Mouse (Mus musculus) heart, embryonic 15.5 days (tissue): ENCODE results near the gene Zfp184. TPM values are rescaled to one million over a fixed set of nuclear protein-coding genes. Genes with fewer than 3 reads are reported as not detected.
A peak's percentile ranks its signal among the peaks of the same experiment; 100 is the strongest.

ENCODE experiments used
- ATAC-seq: fragments of 200-750 bp; cut with Nextera tagmentation; replicated peaks from 2 replicates; pipeline ENCODE4 v1.8.0; 2017; ENCODE audit warnings: low read depth, moderate TSS enrichment; ENCODE audit not compliant: insufficient number of reproducible peaks, insufficient read depth, low FRiP score
- H3K27ac ChIP-seq: fragments of 300-500 bp; sonication (generic); 2 replicates; pipeline ENCODE4 v1.5.1; 2015; ENCODE audit warnings: mild to moderate bottlenecking, inconsistent platforms
- H3K27me3 ChIP-seq: fragments of 300-500 bp; sonication (generic); 2 replicates; pipeline ENCODE4 v1.6.1; 2015; ENCODE audit warnings: inconsistent platforms
- H3K36me3 ChIP-seq: fragments of 300-500 bp; sonication (generic); 2 replicates; pipeline ENCODE4 v1.6.1; 2015; ENCODE audit warnings: mild to moderate bottlenecking, inconsistent platforms
- H3K4me1 ChIP-seq: fragments of 300-500 bp; sonication (generic); replicated peaks from 2 replicates; pipeline ENCODE4 v1.6.1; 2015; ENCODE audit warnings: inconsistent platforms
- H3K4me2 ChIP-seq: fragments of 300-500 bp; sonication (generic); 2 replicates; pipeline ENCODE4 v1.6.1; 2015; ENCODE audit warnings: inconsistent platforms, mild to moderate bottlenecking, moderate library complexity
- H3K4me3 ChIP-seq: fragments of 300-500 bp; sonication (generic); 2 replicates; pipeline ENCODE4 v1.5.1; 2015; ENCODE audit warnings: mild to moderate bottlenecking, inconsistent platforms
- H3K9ac ChIP-seq: fragments of 300-500 bp; sonication (generic); 2 replicates; pipeline ENCODE4 v1.6.1; 2015; ENCODE audit warnings: mild to moderate bottlenecking, inconsistent platforms
- H3K9me3 ChIP-seq: fragments of 300-500 bp; sonication (generic); replicated peaks from 2 replicates; pipeline ENCODE4 v1.6.1; 2016; ENCODE audit warnings: inconsistent platforms
- WGBS: fragments of 180-500 bp; shearing (Covaris S2); methylation state at CpG from one replicate; pipeline ENCODE4 v1.1.7; 2015; ENCODE audit warnings: mixed read lengths; 5-methylcytosine and 5-hydroxymethylcytosine counted together
- microRNA counts: library from miRNA; unstranded; fragments of <30 nt; microRNA quantifications from one replicate; lab custom pipeline; 2016
- microRNA-seq: library from miRNA; unstranded; fragments of <30 nt; microRNA quantifications from one replicate; pipeline ENCODE4, GENCODE M21; 2016
- polyA plus RNA-seq: library from polyadenylated mRNA; unstranded; fragments of >200 nt; fragmentation: Nextera tagmentation; extraction: Ambion mirVana; gene quantifications from 2 replicates; pipeline ENCODE4 v1.2.1, GENCODE M21; 2015

Zfp184 gene
- polyA plus RNA-seq, 1 experiment from 2014 or later = 3.8 TPM

GRCm38 (mm10) chr13:22005605-22006333 is 60.9 kb downstream of the Zfp184 start:
- no peak overlapping the region for H3K27ac ChIP-seq
- no peaks in the 10 kb centered on the region for H3K9me3 ChIP-seq
- ATAC-seq = peak; percentile 60
- peak overlapping the region; percentile 53 for H3K9ac ChIP-seq
- H3K4me1 ChIP-seq = peaks cover 19% of the 10 kb centered on the region
- H3K4me2 ChIP-seq = peak overlapping the region; percentile 93
- peaks cover 99% of the 10 kb centered on the region for H3K27me3 ChIP-seq
- H3K36me3 ChIP-seq = no peaks in the 10 kb centered on the region
- under 1% methylated on average over 45 of the region's 45 CpGs for WGBS
- H3K4me3 ChIP-seq = peak overlapping the region; percentile 64

GRCm38 (mm10) chr13:22006334-22007120 is 61.6 kb downstream of the Zfp184 start:
- peaks cover 19% of the 10 kb centered on the region for H3K4me1 ChIP-seq
- peaks cover 96% of the 10 kb centered on the region for H3K27me3 ChIP-seq
- H3K4me3 ChIP-seq = peak overlapping the region; percentile 64
- H3K9ac ChIP-seq = peak overlapping the region; percentile 53
- H3K4me2 ChIP-seq = peak overlapping the region; percentile 93
- no peaks in the 10 kb centered on the region for H3K36me3 ChIP-seq
- no peaks in the 10 kb centered on the region for H3K9me3 ChIP-seq
- no peak overlapping the region; the same call in 1 of the 2 replicates for H3K27ac ChIP-seq
- under 1% methylated on average over 38 of the region's 38 CpGs for WGBS
- ATAC-seq = peak; percentile 66

- Histone ChIP-seq H3K36me3 (no peaks in the 10 kb centered on the region), H3K9ac (no peak overlapping the region), H3K4me3 (peak overlapping the region; percentile 64), H3K27me3 (peaks cover 95% of the 10 kb centered on the region), H3K9me3 (no peaks in the 10 kb centered on the region), H3K4me2 (peak overlapping the region; percentile 93), H3K4me1 (peaks cover 19% of the 10 kb centered on the region), H3K27ac (no peak overlapping the region)
- no peak for ATAC-seq
- 6% methylated on average over 18 of the region's 18 CpGs for WGBS
Measured at GRCm38 (mm10) chr13:22007121-22007510, 62.2 kb downstream of the Zfp184 start.

GRCm38 (mm10) chr13:22007872-22008271 is 63.0 kb downstream of the Zfp184 start:
- 56% methylated on average over 7 of the region's 7 CpGs for WGBS
- Histone ChIP-seq H3K9me3 (no peaks in the 10 kb centered on the region), H3K4me2 (no peak overlapping the region), H3K36me3 (no peaks in the 10 kb centered on the region), H3K27ac (no peak overlapping the region), H3K4me1 (peaks cover 19% of the 10 kb centered on the region), H3K9ac (no peak overlapping the region), H3K4me3 (0 out of 2 replicates have a peak overlapping the region, but pooled peaks have one; percentile 2), H3K27me3 (peaks cover 95% of the 10 kb centered on the region)
- no peak for ATAC-seq

- WGBS = 74% methylated on average over 3 of the region's 3 CpGs
- H3K4me3 ChIP-seq = no peak overlapping the region
- peaks cover 93% of the 10 kb centered on the region for H3K27me3 ChIP-seq
- H3K9ac ChIP-seq = no peak overlapping the region
- H3K27ac ChIP-seq = no peak overlapping the region
- H3K36me3 ChIP-seq = no peaks in the 10 kb centered on the region
- ATAC-seq = no peak
- no peaks in the 10 kb centered on the region for H3K9me3 ChIP-seq
- no peak overlapping the region for H3K4me2 ChIP-seq
- peaks cover 19% of the 10 kb centered on the region for H3K4me1 ChIP-seq
Measured at GRCm38 (mm10) chr13:22008707-22009106, 63.8 kb downstream of the Zfp184 start.

GRCm38 (mm10) chr13:22009642-22010041 is 64.7 kb downstream of the Zfp184 start, which contains the start of gene Prss16:
Prss16 (minus strand) TSS chr13:22009742.
- H3K4me1 ChIP-seq = peaks cover 28% of the 10 kb centered on the region
- WGBS = 27% methylated on average over 7 of the region's 7 CpGs
- no peak for ATAC-seq
- no peaks in the 10 kb centered on the region for H3K36me3 ChIP-seq
- no peaks in the 10 kb centered on the region for H3K9me3 ChIP-seq
- H3K27me3 ChIP-seq = peaks cover 93% of the 10 kb centered on the region
- H3K27ac ChIP-seq = no peak within 1 kb of the TSS
- H3K4me3 ChIP-seq = peak within 1 kb of the TSS; percentile 10; the same call in 1 of the 2 replicates
- no peak within 1 kb of the TSS for H3K4me2 ChIP-seq
- H3K9ac ChIP-seq = no peak within 1 kb of the TSS

MicroRNAs within 50 kb of the gene (microRNA counts, 519-probe panel; counts per million panel counts)
- 3,575 counts per million, percentile 86 among the panel's probes with 10 or more counts for microRNA mmu-miR-1983 (lab: Ali Mortazavi, UCI)

Small RNAs within 50 kb of the gene (microRNA-seq; reads per million reads assigned to microRNA genes)
- gene Gm44456 (1.3 reads per million), gene Mir1983 (1,820 reads per million, percentile 82 among the genes with 10 or more reads in this experiment)

Other genes starting within 250 kb of the Zfp184 start
- gene Olfr1359, start 247.0 kb upstream of the Zfp184 start, polyA plus RNA-seq = not detected in 2 replicates
- 0.47 and 1.3 TPM in 2 replicates for gene Hist1h2bl, start 229.0 kb upstream of the Zfp184 start, polyA plus RNA-seq
- gene Hist1h2ai, start 228.7 kb upstream of the Zfp184 start, polyA plus RNA-seq = 9.9 and 11.4 TPM in 2 replicates
- 1.5 and 5.4 TPM in 2 replicates for gene Hist1h3h, start 227.4 kb upstream of the Zfp184 start, polyA plus RNA-seq
- gene Hist1h2bm, start 223.1 kb upstream of the Zfp184 start, polyA plus RNA-seq = 1.3 and 2.3 TPM in 2 replicates
- gene Hist1h4j, start 210.0 kb upstream of the Zfp184 start, polyA plus RNA-seq = 0.66 and 0.67 TPM in 2 replicates
- 1.3 and 3.0 TPM in 2 replicates for gene Hist1h4k, start 194.6 kb upstream of the Zfp184 start, polyA plus RNA-seq
- 9.5 and 11.0 TPM in 2 replicates for gene Hist1h2ak, start 191.3 kb upstream of the Zfp184 start, polyA plus RNA-seq
- 2.0 and 3.0 TPM in 2 replicates for gene Hist1h2bn, start 191.0 kb upstream of the Zfp184 start, polyA plus RNA-seq
- 8.6 and 10.7 TPM in 2 replicates for gene Hist1h1b, start 164.5 kb upstream of the Zfp184 start, polyA plus RNA-seq
- gene Hist1h3i, start 161.7 kb upstream of the Zfp184 start, polyA plus RNA-seq = 56.3 and 60.4 TPM in 2 replicates
- gene Hist1h2an, start 157.9 kb upstream of the Zfp184 start, polyA plus RNA-seq = 2.3 and 3.2 TPM in 2 replicates
- gene Hist1h2bp, start 157.6 kb upstream of the Zfp184 start, polyA plus RNA-seq = 0.86 and 1.4 TPM in 2 replicates
- 7.2 and 7.3 TPM in 2 replicates for gene Hist1h2bq, start 134.9 kb upstream of the Zfp184 start, polyA plus RNA-seq
- gene Hist1h2ao, start 134.6 kb upstream of the Zfp184 start, polyA plus RNA-seq = 3.5 TPM in 1 of 2 replicates, not detected in the other
- gene Hist1h4m, start 133.3 kb upstream of the Zfp184 start, polyA plus RNA-seq = not detected in 2 replicates
- 6.2 and 11.6 TPM in 2 replicates for gene Hist1h4n, start 112.9 kb upstream of the Zfp184 start, polyA plus RNA-seq
- gene Hist1h2ap, start 111.6 kb upstream of the Zfp184 start, polyA plus RNA-seq = 1,372 and 1,424 TPM in 2 replicates
- 7.8 TPM in 2 replicates for gene Hist1h2br, start 111.4 kb upstream of the Zfp184 start, polyA plus RNA-seq
- gene Pom121l2, start 36.1 kb downstream of the Zfp184 start, polyA plus RNA-seq = not detected in 2 replicates
- 9.5 and 113 TPM in 2 replicates for gene Prss16, start 64.6 kb downstream of the Zfp184 start, polyA plus RNA-seq
- 3.5 TPM in 1 of 2 replicates, not detected in the other for gene Hist1h2ah, start 90.5 kb downstream of the Zfp184 start, polyA plus RNA-seq
- gene Hist1h2bk, start 90.8 kb downstream of the Zfp184 start, polyA plus RNA-seq = 1.6 and 1.7 TPM in 2 replicates
- 8.6 and 12.1 TPM in 2 replicates for gene Hist1h4i, start 96.3 kb downstream of the Zfp184 start, polyA plus RNA-seq
- 11.2 and 12.4 TPM in 2 replicates for gene Hist1h2ag, start 97.8 kb downstream of the Zfp184 start, polyA plus RNA-seq
- gene Hist1h2bj, start 98.1 kb downstream of the Zfp184 start, polyA plus RNA-seq = 2.8 and 5.8 TPM in 2 replicates
- not detected in 2 replicates for gene Vmn1r188, start 139.3 kb downstream of the Zfp184 start, polyA plus RNA-seq
- not detected in 2 replicates for gene Vmn1r189, start 160.7 kb downstream of the Zfp184 start, polyA plus RNA-seq
- not detected in 2 replicates for gene Vmn1r191, start 238.9 kb downstream of the Zfp184 start, polyA plus RNA-seq
- not detected in 2 replicates for gene Vmn1r192, start 246.0 kb downstream of the Zfp184 start, polyA plus RNA-seq